Mouse (Mus musculus): Measurements from ENCODE around the gene Arap2. TPM values are rescaled to one million over a fixed set of nuclear protein-coding genes. Genes with fewer than 3 reads are reported as not detected.
"Not testable (repeated sequence)": the region's sequence is repeated elsewhere in the genome, so short reads cannot be mapped to it uniquely, and the experiment has no call there.

Gene Arap2
- polyA plus RNA-seq, 1 experiment from 2014 or later: 4.2 TPM

DNA sequence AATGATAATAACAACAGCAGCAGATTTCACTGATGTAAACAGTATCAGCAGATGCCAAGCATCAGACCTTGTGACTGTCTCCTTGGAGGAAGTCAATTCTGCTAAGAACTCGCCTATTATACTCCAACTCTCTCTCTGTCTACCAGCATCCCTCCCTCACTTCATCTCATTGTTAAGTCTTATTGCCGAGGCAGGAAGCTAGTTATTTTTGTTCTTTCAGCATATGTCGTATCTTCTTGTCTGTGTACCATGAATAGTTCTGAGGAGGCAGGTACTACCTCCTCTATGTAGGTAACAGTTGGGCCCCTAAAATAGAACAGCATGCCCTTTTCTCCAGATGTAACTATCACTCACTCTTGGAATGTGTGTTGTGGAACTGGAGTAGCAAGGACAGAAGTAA, 13.0 kb downstream of the Arap2 start:
- Histone ChIP-seq H3K27ac (ENCODE audit: low read depth, low read length) (no peak overlapping the region), H3K36me3 (ENCODE audit: control insufficient read depth, insufficient read depth, low read length) (no peaks in the 10 kb centered on the region), H3K9ac (ENCODE audit: low read depth, low read length) (no peak overlapping the region), H3K9me3 (replicated peaks; ENCODE audit: control insufficient read depth, low read length) (no peaks in the 10 kb centered on the region), H3K27me3 (ENCODE audit: control insufficient read depth, insufficient read depth, low read length) (no peaks in the 10 kb centered on the region), H3K4me1 (ENCODE audit: control insufficient read depth, insufficient read depth, low read length) (no peaks in the 10 kb centered on the region), H3K4me3 (ENCODE audit: low read depth, low read length) (no peak overlapping the region), H3K4me2 (no peak overlapping the region)
- WGBS (ENCODE audit: insufficient replicate concordance): 59% methylated on average over 3 of the region's 3 CpGs
- no peak for ATAC-seq (replicated peaks; ENCODE audit: insufficient number of reproducible peaks, low FRiP score, low TSS enrichment)

DNA sequence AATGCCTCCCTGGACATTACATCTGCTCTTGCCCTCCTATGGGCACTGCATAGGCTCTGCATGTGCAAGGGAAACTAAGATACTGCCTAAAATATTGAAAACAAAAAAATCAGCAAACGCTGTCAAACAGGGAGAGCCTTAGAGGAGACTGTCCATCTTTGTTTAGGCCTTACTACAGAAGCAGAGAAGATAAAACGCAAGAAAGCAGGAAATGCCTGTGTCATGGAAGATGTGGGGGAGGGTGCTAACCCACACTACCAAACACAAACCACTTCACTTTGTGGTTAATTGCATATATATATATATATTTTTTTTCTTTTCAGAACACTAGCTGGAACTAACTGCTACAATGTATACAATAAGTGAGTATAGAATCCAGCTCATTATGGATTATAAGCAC, 14.3 kb downstream of the Arap2 start:
- no peaks in the 10 kb centered on the region for H3K36me3 ChIP-seq (ENCODE audit: control insufficient read depth, insufficient read depth, low read length)
- H3K4me3 ChIP-seq (ENCODE audit: low read depth, low read length): no peak overlapping the region
- WGBS (ENCODE audit: insufficient replicate concordance): 52% methylated on average over 2 of the region's 2 CpGs
- no peak overlapping the region for H3K27ac ChIP-seq (ENCODE audit: low read depth, low read length)
- H3K4me2 ChIP-seq: no peak overlapping the region
- H3K9me3 ChIP-seq (replicated peaks; ENCODE audit: control insufficient read depth, low read length): no peaks in the 10 kb centered on the region
- no peaks in the 10 kb centered on the region for H3K4me1 ChIP-seq (ENCODE audit: control insufficient read depth, insufficient read depth, low read length)
- no peak for ATAC-seq (replicated peaks; ENCODE audit: insufficient number of reproducible peaks, low FRiP score, low TSS enrichment)
- H3K27me3 ChIP-seq (ENCODE audit: control insufficient read depth, insufficient read depth, low read length): no peaks in the 10 kb centered on the region
- no peak overlapping the region for H3K9ac ChIP-seq (ENCODE audit: low read depth, low read length)

DNA sequence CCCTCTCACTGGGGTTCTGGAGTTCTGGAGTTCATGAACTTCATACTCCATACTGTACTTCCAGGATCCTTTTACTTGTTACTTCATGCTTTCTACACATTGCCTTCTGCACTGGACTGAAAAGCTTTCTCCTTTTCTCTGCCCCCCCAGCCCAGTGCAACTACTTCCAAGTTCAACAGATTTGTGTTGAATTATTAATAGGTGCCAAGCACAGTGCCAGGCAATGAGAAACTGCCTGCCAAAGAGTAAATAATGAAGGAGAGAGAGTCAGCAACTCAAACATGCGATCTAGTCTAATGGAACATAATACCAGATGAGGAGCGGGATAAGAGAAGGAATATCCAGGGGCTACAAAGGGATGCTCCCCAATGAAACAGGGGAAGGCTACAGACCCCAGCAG, 17.8 kb downstream of the Arap2 start:
- no peak overlapping the region for H3K4me3 ChIP-seq (ENCODE audit: low read depth, low read length)
- no peaks in the 10 kb centered on the region for H3K9me3 ChIP-seq (replicated peaks; ENCODE audit: control insufficient read depth, low read length)
- H3K4me1 ChIP-seq (ENCODE audit: control insufficient read depth, insufficient read depth, low read length): no peaks in the 10 kb centered on the region
- ATAC-seq (replicated peaks; ENCODE audit: insufficient number of reproducible peaks, low FRiP score, low TSS enrichment): no peak
- no peak overlapping the region for H3K27ac ChIP-seq (ENCODE audit: low read depth, low read length)
- H3K36me3 ChIP-seq (ENCODE audit: control insufficient read depth, insufficient read depth, low read length): no peaks in the 10 kb centered on the region
- H3K9ac ChIP-seq (ENCODE audit: low read depth, low read length): no peak overlapping the region
- no peaks in the 10 kb centered on the region for H3K27me3 ChIP-seq (ENCODE audit: control insufficient read depth, insufficient read depth, low read length)
- H3K4me2 ChIP-seq: no peak overlapping the region
- WGBS (ENCODE audit: insufficient replicate concordance): 89% methylated on average over 2 of the region's 2 CpGs

DNA sequence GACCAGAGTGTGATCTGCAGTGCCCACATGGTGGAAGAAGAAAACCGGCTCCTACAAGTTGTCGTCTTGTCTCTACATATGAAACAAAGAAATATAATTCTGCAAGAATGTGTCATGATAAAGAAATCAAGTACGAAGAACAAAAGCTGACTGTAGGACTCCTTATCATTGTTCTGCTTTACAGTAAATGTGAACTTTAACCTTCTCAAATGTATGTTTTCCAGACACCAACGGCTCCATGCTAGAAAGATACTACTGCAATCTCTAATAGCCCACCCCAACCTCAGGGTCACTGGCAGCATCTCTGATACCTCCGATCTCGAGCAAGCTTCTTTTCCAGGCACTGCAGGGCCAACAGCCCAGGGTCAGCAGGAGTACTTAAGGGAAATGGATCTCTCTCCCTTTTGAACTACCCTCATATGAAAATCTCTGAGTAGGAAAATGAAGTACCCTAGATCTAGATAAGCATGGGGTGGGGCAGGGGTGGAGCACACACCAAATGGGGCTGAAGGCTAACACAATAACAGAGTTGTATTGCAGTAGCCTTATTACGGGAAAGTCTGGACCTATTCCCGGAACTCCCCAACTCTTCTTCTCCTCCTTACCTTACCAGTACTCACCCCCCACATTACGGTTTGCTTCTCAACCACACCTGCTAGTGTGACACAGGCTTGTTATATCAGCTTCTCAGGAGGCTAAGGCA, 22.6 kb downstream of the Arap2 start:
- Histone ChIP-seq H3K27ac (ENCODE audit: low read depth, low read length) (no peak overlapping the region), H3K9me3 (replicated peaks; ENCODE audit: control insufficient read depth, low read length) (no peaks in the 10 kb centered on the region), H3K4me3 (ENCODE audit: low read depth, low read length) (no peak overlapping the region), H3K4me1 (ENCODE audit: control insufficient read depth, insufficient read depth, low read length) (no peaks in the 10 kb centered on the region), H3K9ac (ENCODE audit: low read depth, low read length) (no peak overlapping the region), H3K36me3 (ENCODE audit: control insufficient read depth, insufficient read depth, low read length) (no peaks in the 10 kb centered on the region), H3K4me2 (no peak overlapping the region), H3K27me3 (ENCODE audit: control insufficient read depth, insufficient read depth, low read length) (no peaks in the 10 kb centered on the region)
- WGBS (ENCODE audit: insufficient replicate concordance): 63% methylated on average over 9 of the region's 9 CpGs
- ATAC-seq (replicated peaks; ENCODE audit: insufficient number of reproducible peaks, low FRiP score, low TSS enrichment): no peak

DNA sequence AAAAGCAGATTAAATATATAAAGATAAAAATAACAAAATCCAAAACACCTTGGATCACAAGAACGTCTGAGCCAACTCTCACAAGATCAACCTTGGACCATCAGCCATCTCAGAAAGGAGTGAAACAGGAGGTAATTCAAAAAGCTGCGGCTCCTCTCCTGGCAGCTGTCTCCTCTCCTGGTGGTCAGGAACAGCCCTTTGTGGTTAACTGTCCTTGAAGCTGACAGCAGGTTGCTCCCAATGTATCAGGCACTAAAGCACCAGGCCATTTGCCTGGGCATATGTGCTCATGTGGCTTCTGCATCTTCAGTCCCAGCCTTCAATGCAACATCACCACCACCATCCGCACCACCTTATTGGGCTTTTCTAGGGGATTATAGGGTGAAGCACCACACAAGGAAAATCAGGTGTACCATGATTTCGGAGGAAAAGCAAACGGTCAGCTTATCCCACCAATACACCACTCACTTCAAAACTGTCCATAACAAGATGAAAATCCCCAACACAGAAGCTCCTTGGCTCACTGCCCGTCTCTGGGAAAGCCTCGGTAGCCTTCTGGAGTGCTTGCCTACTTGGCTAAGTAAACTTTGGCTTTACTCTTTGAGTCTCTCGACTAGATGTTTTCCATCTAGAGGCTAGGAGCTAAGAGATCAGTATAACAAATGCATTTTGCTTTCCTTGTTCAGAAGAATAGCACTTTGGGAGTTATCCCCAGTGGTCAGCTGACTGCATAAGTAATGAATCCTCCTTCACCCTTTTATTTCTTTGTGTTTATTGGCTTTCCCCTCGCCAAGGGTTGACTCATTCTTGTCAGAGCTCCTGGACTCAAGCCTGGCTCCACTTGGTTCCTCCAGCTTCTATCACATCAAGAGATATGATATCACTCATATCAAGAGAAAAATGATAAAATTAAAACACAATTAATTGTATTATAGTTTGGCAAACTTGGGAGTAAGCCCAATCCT, 26.2 kb downstream of the Arap2 start:
- Histone ChIP-seq H3K4me3 (ENCODE audit: low read depth, low read length) (no peak overlapping the region), H3K9me3 (replicated peaks; ENCODE audit: control insufficient read depth, low read length) (no peaks in the 10 kb centered on the region), H3K27me3 (ENCODE audit: control insufficient read depth, insufficient read depth, low read length) (no peaks in the 10 kb centered on the region), H3K4me2 (no peak overlapping the region), H3K9ac (ENCODE audit: low read depth, low read length) (no peak overlapping the region), H3K4me1 (ENCODE audit: control insufficient read depth, insufficient read depth, low read length) (no peaks in the 10 kb centered on the region), H3K27ac (ENCODE audit: low read depth, low read length) (no peak overlapping the region), H3K36me3 (ENCODE audit: control insufficient read depth, insufficient read depth, low read length) (no peaks in the 10 kb centered on the region)
- ATAC-seq (replicated peaks; ENCODE audit: insufficient number of reproducible peaks, low FRiP score, low TSS enrichment): no peak
- WGBS (ENCODE audit: insufficient replicate concordance): 78% methylated on average over 9 of the region's 9 CpGs

DNA sequence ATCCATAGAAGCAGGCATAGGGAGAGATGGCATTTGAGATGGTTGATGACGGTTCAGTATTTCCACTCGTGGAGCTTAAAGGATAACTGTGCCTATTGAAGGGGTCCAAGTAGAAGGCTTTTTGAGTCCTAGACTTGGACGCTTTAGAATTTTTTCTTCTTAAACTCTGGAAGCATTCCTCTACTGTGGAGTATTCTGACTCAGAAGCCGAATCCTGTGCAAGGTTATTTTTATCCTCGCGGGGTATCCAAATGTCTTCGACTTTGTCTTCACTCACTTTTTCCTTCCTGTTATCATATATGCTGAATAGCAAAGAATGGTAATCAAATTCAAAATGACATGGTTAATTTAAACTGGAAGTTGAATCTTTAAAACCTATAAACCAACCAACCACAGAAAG, 35.4 kb downstream of the Arap2 start:
- H3K9ac ChIP-seq (ENCODE audit: low read depth, low read length); H3K36me3 ChIP-seq (ENCODE audit: control insufficient read depth, insufficient read depth, low read length); H3K9me3 ChIP-seq (replicated peaks; ENCODE audit: control insufficient read depth, low read length); H3K4me3 ChIP-seq (ENCODE audit: low read depth, low read length); H3K27ac ChIP-seq (ENCODE audit: low read depth, low read length); ATAC-seq (replicated peaks; ENCODE audit: insufficient number of reproducible peaks, low FRiP score, low TSS enrichment); H3K4me1 ChIP-seq (ENCODE audit: control insufficient read depth, insufficient read depth, low read length); H3K4me2 ChIP-seq; H3K27me3 ChIP-seq (ENCODE audit: control insufficient read depth, insufficient read depth, low read length): not testable (repeated sequence)
- 79% methylated on average over 7 of the region's 7 CpGs for WGBS (ENCODE audit: insufficient replicate concordance)

DNA sequence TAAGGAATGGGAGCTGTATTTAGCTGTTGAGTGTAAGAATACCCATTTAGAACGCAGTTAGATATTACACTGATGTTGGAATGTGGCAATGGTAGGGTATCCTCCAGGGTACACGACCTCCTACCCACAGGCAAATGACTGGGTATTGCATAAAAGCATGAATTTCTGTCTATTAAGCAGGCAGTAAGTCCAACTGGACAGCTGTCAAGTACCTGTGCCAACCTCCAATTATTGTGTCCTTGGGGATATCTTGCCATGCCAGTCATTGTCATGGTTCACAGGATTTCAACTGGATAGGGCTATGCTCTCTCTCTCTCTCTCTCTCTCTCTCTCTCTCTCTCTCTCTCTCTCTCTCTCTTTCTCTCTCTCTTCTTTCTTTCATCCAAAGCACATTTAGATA, 40.4 kb downstream of the Arap2 start:
- Histone ChIP-seq H3K4me2 (no peak overlapping the region), H3K36me3 (ENCODE audit: control insufficient read depth, insufficient read depth, low read length) (no peaks in the 10 kb centered on the region), H3K4me1 (ENCODE audit: control insufficient read depth, insufficient read depth, low read length) (no peaks in the 10 kb centered on the region), H3K4me3 (ENCODE audit: low read depth, low read length) (no peak overlapping the region), H3K27me3 (ENCODE audit: control insufficient read depth, insufficient read depth, low read length) (no peaks in the 10 kb centered on the region), H3K27ac (ENCODE audit: low read depth, low read length) (no peak overlapping the region), H3K9me3 (replicated peaks; ENCODE audit: control insufficient read depth, low read length) (no peaks in the 10 kb centered on the region), H3K9ac (ENCODE audit: low read depth, low read length) (no peak overlapping the region)
- 68% methylated on average over 2 of the region's 2 CpGs for WGBS (ENCODE audit: insufficient replicate concordance)
- no peak for ATAC-seq (replicated peaks; ENCODE audit: insufficient number of reproducible peaks, low FRiP score, low TSS enrichment)

DNA sequence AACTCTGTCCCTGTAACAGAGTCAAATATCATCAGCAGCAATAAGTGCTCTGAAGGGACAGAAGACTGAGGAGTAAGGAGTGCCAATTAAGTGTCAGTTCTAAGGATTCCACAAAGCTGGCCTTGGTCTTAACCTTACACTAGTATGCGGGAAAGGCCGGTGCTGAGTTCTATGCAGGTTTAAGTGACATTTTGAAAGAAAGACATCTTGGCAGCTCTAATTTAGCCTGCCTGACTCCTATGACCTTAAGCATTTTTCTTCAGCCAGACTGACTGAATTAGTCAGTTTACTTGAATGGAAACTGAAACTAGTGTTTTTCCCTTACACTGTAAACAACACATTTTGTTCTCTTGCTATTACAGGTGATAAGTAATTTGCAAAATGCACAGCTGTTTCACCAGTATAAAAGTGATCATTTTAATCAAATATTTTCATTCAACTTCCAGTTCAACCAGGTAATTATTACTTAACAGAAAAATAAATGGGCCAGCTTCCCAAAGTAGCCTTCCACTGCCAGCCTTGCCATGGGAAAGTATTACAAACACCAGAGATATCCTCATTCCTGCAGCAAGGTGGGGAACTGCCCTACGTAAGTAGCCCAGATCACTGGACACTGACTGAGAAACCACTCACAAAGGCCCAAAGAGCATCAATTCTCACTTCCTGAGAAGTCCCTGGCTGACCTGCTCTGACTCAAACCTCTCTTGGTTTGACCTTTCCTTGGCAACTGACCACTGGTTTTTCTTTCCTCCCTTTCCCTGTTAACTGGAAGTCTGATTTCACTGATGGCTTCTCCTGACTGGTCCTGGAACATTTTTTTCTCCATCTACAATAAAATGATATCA, 42.5 kb downstream of the Arap2 start:
- H3K9me3 ChIP-seq (replicated peaks; ENCODE audit: control insufficient read depth, low read length): no peaks in the 10 kb centered on the region
- no peaks in the 10 kb centered on the region for H3K27me3 ChIP-seq (ENCODE audit: control insufficient read depth, insufficient read depth, low read length)
- H3K4me2 ChIP-seq: no peak overlapping the region
- ATAC-seq (replicated peaks; ENCODE audit: insufficient number of reproducible peaks, low FRiP score, low TSS enrichment): no peak
- H3K9ac ChIP-seq (ENCODE audit: low read depth, low read length): no peak overlapping the region
- 69% methylated on average over 3 of the region's 3 CpGs for WGBS (ENCODE audit: insufficient replicate concordance)
- H3K4me3 ChIP-seq (ENCODE audit: low read depth, low read length): no peak overlapping the region
- no peaks in the 10 kb centered on the region for H3K36me3 ChIP-seq (ENCODE audit: control insufficient read depth, insufficient read depth, low read length)
- no peak overlapping the region for H3K27ac ChIP-seq (ENCODE audit: low read depth, low read length)
- no peaks in the 10 kb centered on the region for H3K4me1 ChIP-seq (ENCODE audit: control insufficient read depth, insufficient read depth, low read length)
